Mouse (Mus musculus): ENCODE measurements at regions not wholly inside any gene's neighbourhood (a gene's known extent, or its start where the extent isn't known, plus 50 kb on each side); places are given as distances from the start of the nearest gene placed in this dataset.

DNA sequence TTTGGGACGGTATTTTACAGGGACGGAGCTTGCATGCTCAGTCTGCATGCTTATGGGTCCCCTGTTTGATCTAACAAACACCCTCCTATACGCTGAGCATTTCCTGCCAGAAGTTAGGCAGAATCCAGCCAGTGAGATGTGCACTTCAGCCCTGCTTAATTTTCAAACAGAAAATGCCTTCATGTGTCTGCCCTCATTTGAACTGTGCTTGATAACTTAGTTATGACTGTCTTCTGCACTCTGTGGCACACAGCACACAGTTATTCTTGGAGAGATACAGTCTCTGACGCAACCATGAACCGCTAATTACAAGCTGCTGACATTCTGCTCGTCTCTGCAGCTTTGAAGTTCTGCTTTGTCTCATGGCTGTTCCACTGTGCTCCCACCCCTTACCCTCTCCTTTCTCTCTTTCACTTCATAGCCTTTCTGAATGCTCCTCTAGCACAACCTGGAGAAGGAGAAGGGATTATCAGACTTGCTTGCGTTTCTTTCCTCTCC lies 160.2 kb downstream of the Gm11361 start:
- H3K27me3 ChIP-seq (ENCODE audit: control insufficient read depth, insufficient read depth, low read length): no peaks in the 10 kb centered on the region
- TF ChIP-seq POLR2A (IDR thresholded peaks at IDR 0.05; ENCODE audit: extremely low read depth, insufficient read depth, low read length) (no peak), CTCF (IDR thresholded peaks at IDR 0.05; ENCODE audit: low read depth, low read length) (no peak)
- H3K27ac ChIP-seq (replicated peaks; ENCODE audit: insufficient read depth, low read depth, low read length): no peak overlapping the region
- H3K4me3 ChIP-seq (ENCODE audit: insufficient read depth, low read depth, low read length): no peak overlapping the region
- H3K4me1 ChIP-seq (ENCODE audit: control insufficient read depth, insufficient read depth, low read length): peaks cover 10% of the 10 kb centered on the region
- DNase-seq (ENCODE audit: extremely low read depth, low read depth, low spot score): peak; percentile 63
- H3K9ac ChIP-seq (ENCODE audit: low read depth, low read length): no peak overlapping the region
- no peaks in the 10 kb centered on the region for H3K36me3 ChIP-seq (ENCODE audit: control insufficient read depth, insufficient read depth, low read length)
- 13% methylated on average over 7 of the region's 7 CpGs for WGBS
- H3K79me2 ChIP-seq (ENCODE audit: control insufficient read depth, insufficient read depth, low read length): no peaks in the 10 kb centered on the region

DNA sequence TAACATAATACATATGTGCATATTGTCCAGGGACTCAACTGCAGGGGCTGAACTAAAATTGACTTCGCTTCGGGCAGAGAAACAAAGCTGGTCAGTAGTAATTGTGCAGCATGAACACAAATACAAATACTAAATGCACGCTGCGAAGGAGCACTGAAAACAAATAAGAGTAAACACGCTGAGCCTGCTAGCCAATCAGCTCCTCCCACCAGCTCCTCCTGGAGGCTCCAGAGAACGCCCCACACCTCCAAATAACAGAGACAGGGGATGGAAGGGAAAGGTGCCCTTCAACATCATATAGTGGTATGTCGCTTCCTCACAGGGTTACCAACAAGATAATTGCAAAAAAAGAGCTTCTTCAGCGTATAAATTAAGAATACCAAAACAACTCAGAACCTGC lies 159.6 kb downstream of the Gm11361 start:
- TF ChIP-seq CTCF (IDR thresholded peaks at IDR 0.05; ENCODE audit: low read depth, low read length) (no peak), POLR2A (IDR thresholded peaks at IDR 0.05; ENCODE audit: extremely low read depth, insufficient read depth, low read length) (no peak)
- no peak for DNase-seq (ENCODE audit: extremely low read depth, low read depth, low spot score)
- 45% methylated on average over 8 of the region's 8 CpGs for WGBS
- no peaks in the 10 kb centered on the region for H3K36me3 ChIP-seq (ENCODE audit: control insufficient read depth, insufficient read depth, low read length)
- H3K27ac ChIP-seq (replicated peaks; ENCODE audit: insufficient read depth, low read depth, low read length): no peak overlapping the region
- H3K4me1 ChIP-seq (ENCODE audit: control insufficient read depth, insufficient read depth, low read length): peaks cover 10% of the 10 kb centered on the region
- H3K27me3 ChIP-seq (ENCODE audit: control insufficient read depth, insufficient read depth, low read length): no peaks in the 10 kb centered on the region
- no peak overlapping the region for H3K4me3 ChIP-seq (ENCODE audit: insufficient read depth, low read depth, low read length)
- no peak overlapping the region for H3K9ac ChIP-seq (ENCODE audit: low read depth, low read length)
- H3K79me2 ChIP-seq (ENCODE audit: control insufficient read depth, insufficient read depth, low read length): no peaks in the 10 kb centered on the region

DNA sequence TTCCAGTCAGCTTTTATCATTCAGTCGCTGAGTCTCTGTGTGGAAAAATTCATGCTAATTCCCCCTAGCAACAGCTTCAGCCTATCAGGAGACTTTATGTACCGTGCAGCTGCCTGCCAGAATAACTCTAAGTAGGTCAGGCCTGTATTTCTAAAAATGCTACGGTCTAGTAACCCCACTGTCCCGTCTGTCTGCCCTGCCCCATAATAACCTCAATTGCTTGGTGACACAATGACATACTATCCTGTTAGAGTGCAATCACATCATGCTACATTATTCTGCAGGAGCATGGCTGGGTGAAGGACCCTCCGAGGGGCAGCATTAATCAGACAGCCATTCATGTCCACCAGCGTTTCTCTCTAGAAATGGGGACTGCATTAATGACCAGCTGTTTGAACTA lies 158.9 kb downstream of the Gm11361 start:
- Histone ChIP-seq H3K9ac (ENCODE audit: low read depth, low read length) (no peak overlapping the region), H3K36me3 (ENCODE audit: control insufficient read depth, insufficient read depth, low read length) (no peaks in the 10 kb centered on the region), H3K27ac (replicated peaks; ENCODE audit: insufficient read depth, low read depth, low read length) (no peak overlapping the region), H3K4me3 (ENCODE audit: insufficient read depth, low read depth, low read length) (no peak overlapping the region), H3K79me2 (ENCODE audit: control insufficient read depth, insufficient read depth, low read length) (no peaks in the 10 kb centered on the region), H3K27me3 (ENCODE audit: control insufficient read depth, insufficient read depth, low read length) (no peaks in the 10 kb centered on the region), H3K4me1 (ENCODE audit: control insufficient read depth, insufficient read depth, low read length) (peaks cover 9% of the 10 kb centered on the region)
- TF ChIP-seq POLR2A (IDR thresholded peaks at IDR 0.05; ENCODE audit: extremely low read depth, insufficient read depth, low read length) (no peak), CTCF (IDR thresholded peaks at IDR 0.05; ENCODE audit: low read depth, low read length) (no peak)
- 37% methylated on average over 6 of the region's 6 CpGs for WGBS
- peak; percentile 78 for DNase-seq (ENCODE audit: extremely low read depth, low read depth, low spot score)

DNA sequence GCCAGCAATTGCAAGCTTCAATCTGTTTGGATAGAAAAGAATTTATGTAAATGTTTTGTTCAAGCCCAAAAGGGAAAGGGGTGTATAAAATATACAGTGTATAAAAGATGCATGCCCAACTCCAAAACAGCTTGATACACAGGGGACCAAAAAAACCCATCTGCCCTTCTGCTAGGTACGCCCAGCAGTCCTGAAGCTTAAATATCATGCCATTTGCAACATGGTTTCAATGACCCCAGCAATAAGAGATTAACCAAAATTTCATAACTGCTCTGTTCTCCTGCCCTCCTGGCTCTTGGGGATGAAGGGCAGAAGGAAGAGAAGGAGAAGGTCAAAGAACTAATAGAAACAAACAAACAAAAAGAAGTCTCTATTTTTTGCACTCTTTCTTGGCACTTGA lies 158.4 kb downstream of the Gm11361 start:
- peak; percentile 79 for DNase-seq (ENCODE audit: extremely low read depth, low read depth, low spot score)
- TF ChIP-seq CTCF (IDR thresholded peaks at IDR 0.05; ENCODE audit: low read depth, low read length) (no peak), POLR2A (IDR thresholded peaks at IDR 0.05; ENCODE audit: extremely low read depth, insufficient read depth, low read length) (no peak)
- Histone ChIP-seq H3K4me1 (ENCODE audit: control insufficient read depth, insufficient read depth, low read length) (peaks cover 9% of the 10 kb centered on the region), H3K27me3 (ENCODE audit: control insufficient read depth, insufficient read depth, low read length) (no peaks in the 10 kb centered on the region), H3K9ac (ENCODE audit: low read depth, low read length) (no peak overlapping the region), H3K4me3 (ENCODE audit: insufficient read depth, low read depth, low read length) (no peak overlapping the region), H3K36me3 (ENCODE audit: control insufficient read depth, insufficient read depth, low read length) (no peaks in the 10 kb centered on the region), H3K27ac (replicated peaks; ENCODE audit: insufficient read depth, low read depth, low read length) (no peak overlapping the region), H3K79me2 (ENCODE audit: control insufficient read depth, insufficient read depth, low read length) (no peaks in the 10 kb centered on the region)
- WGBS: 22% methylated on average over 1 of the region's 1 CpGs

DNA sequence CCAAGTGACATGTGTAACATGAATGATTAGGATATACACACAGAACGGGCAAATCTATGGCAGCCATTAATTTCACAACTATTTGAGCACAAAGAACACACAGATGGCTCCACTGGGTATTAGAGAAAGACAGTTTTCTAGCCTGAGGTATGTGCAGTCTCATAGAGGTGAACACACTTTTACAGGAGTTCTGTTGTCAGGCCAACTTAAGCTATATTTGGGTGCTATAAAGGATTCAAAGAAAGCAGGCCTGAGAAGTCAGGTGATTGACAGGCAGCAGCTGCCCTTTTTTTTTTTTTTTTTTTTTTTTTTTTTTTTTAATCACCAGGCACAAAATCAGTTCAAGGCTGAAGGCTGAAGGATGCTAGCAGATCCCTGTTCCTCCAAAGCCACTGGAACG lies 153.0 kb downstream of the Gm11361 start:
- Histone ChIP-seq H3K9ac (ENCODE audit: low read depth, low read length) (no peak overlapping the region), H3K36me3 (ENCODE audit: control insufficient read depth, insufficient read depth, low read length) (no peaks in the 10 kb centered on the region), H3K27ac (replicated peaks; ENCODE audit: insufficient read depth, low read depth, low read length) (no peak overlapping the region), H3K79me2 (ENCODE audit: control insufficient read depth, insufficient read depth, low read length) (no peaks in the 10 kb centered on the region), H3K4me1 (ENCODE audit: control insufficient read depth, insufficient read depth, low read length) (no peaks in the 10 kb centered on the region), H3K27me3 (ENCODE audit: control insufficient read depth, insufficient read depth, low read length) (no peaks in the 10 kb centered on the region), H3K4me3 (ENCODE audit: insufficient read depth, low read depth, low read length) (no peak overlapping the region)
- TF ChIP-seq CTCF (IDR thresholded peaks at IDR 0.05; ENCODE audit: low read depth, low read length): no peak
- TF ChIP-seq POLR2A (IDR thresholded peaks at IDR 0.05; ENCODE audit: extremely low read depth, insufficient read depth, low read length): no peak
- DNase-seq (ENCODE audit: extremely low read depth, low read depth, low spot score): no peak
- 78% methylated on average over 2 of the region's 2 CpGs for WGBS

DNA sequence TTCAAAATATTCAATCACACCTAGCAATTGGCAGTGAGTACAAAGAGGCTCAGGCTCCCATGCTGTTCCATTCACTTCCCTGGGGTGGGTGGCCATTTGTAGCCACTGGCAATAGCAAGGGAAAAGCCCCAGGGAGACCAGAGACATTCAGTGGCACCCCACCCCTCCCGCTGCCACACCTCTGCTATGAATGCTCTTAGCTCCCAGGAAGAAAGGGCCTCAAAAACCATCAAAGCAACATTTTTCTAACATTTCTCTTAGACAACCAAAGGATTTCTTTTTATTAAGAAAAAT lies 152.2 kb downstream of the Gm11361 start:
- DNase-seq (ENCODE audit: extremely low read depth, low read depth, low spot score): no peak
- Histone ChIP-seq H3K4me3 (ENCODE audit: insufficient read depth, low read depth, low read length) (no peak overlapping the region), H3K27ac (replicated peaks; ENCODE audit: insufficient read depth, low read depth, low read length) (no peak overlapping the region), H3K9ac (ENCODE audit: low read depth, low read length) (no peak overlapping the region), H3K36me3 (ENCODE audit: control insufficient read depth, insufficient read depth, low read length) (no peaks in the 10 kb centered on the region), H3K4me1 (ENCODE audit: control insufficient read depth, insufficient read depth, low read length) (no peaks in the 10 kb centered on the region), H3K79me2 (ENCODE audit: control insufficient read depth, insufficient read depth, low read length) (no peaks in the 10 kb centered on the region), H3K27me3 (ENCODE audit: control insufficient read depth, insufficient read depth, low read length) (no peaks in the 10 kb centered on the region)
- TF ChIP-seq CTCF (IDR thresholded peaks at IDR 0.05; ENCODE audit: low read depth, low read length) (no peak), POLR2A (IDR thresholded peaks at IDR 0.05; ENCODE audit: extremely low read depth, insufficient read depth, low read length) (no peak)
- WGBS: 100% methylated on average over 1 of the region's 1 CpGs
